In the genomic region with DNA sequence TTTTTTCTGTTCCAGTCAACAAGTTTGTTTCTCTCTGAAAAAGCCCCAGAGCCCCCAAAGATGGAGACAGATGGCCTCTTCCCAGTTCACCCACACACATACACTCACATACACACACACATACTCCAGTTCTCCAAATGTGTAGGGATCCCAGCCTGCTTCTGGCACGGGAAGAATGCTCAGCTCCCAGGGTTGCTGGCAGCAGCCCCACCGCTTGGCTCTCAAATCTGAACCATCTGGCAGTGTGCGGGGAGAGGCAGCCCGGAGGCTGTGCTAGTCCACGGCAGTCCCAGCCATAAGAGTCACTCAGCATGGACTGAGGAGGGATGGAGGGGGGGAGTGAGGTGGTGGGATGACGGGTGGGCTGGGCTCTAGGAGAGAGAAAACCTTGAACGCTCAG, we compare ENCODE assay signal across 9 mouse cellular contexts. TPM values are rescaled to one million over a fixed set of nuclear protein-coding genes. Genes with fewer than 3 reads are reported as not detected.
DNase-seq lines count a peak whose midpoint lies in the region; ATAC-seq lines count a peak whose summit lies in the region.
"Had no signal": no experiment of that assay in that cellular context is flagged by ENCODE, and none has a peak within 500 bp of the region (broad histone marks: within the 10 kb centered on the region; RNA-seq: fewer than 3 reads in every experiment).

No protein-coding gene starts in this region.

- peak; percentile 90 to 91 for DNase-seq in heart, adult 18-20 months
- DNase-seq in heart, embryonic 10.5 days (ENCODE audit: low spot score) = no peak
- peak; percentile 85 to 86 for DNase-seq in frontal cortex, postnatal 14 days (ENCODE audit: low spot score in 2 of 2)
- DNase-seq in layer of hippocampus, adult 9-11 months = peak; percentile 95
- DNase-seq in lung, postnatal 14 days = peak; percentile 79
- DNase-seq in right cerebral cortex, postnatal 25 days = peak; percentile 92

- H3K4me3 ChIP-seq in heart, embryonic 10.5 days = no peak overlapping the region
- H3K4me3 ChIP-seq in hindbrain, embryonic 13.5 days = no peak overlapping the region

- H3K9me3 ChIP-seq in heart, embryonic 10.5 days = no peaks in the 10 kb centered on the region
- no peaks in the 10 kb centered on the region for H3K9me3 ChIP-seq in hindbrain, embryonic 13.5 days

- ATAC-seq in hindbrain, embryonic 13.5 days (ENCODE audit: low FRiP score) = peak; percentile 91
- no peak for ATAC-seq in megakaryocyte, adult 5-6 weeks (ENCODE audit: poor library complexity, severe bottlenecking)

- no peak overlapping the region for H3K4me2 ChIP-seq in hindbrain, embryonic 13.5 days

- WGBS in heart, embryonic 10.5 days = 59% methylated on average over 7 of the region's 7 CpGs
- WGBS in hindbrain, embryonic 13.5 days = 56% methylated on average over 7 of the region's 7 CpGs

- peaks cover 8% of the 10 kb centered on the region; the same call in 1 of the 2 replicates for H3K36me3 ChIP-seq in heart, embryonic 10.5 days
- H3K36me3 ChIP-seq in hindbrain, embryonic 13.5 days = no peaks in the 10 kb centered on the region

- H3K9ac ChIP-seq in hindbrain, embryonic 13.5 days = no peak overlapping the region

- peaks cover 19% of the 10 kb centered on the region for H3K4me1 ChIP-seq in heart, embryonic 10.5 days
- peaks cover 22% of the 10 kb centered on the region for H3K4me1 ChIP-seq in hindbrain, embryonic 13.5 days (replicated peaks)

- no peaks in the 10 kb centered on the region for H3K27me3 ChIP-seq in heart, embryonic 10.5 days (ENCODE audit: insufficient read depth, poor library complexity, severe bottlenecking)
- no peaks in the 10 kb centered on the region for H3K27me3 ChIP-seq in hindbrain, embryonic 13.5 days

- H3K27ac ChIP-seq in heart, embryonic 10.5 days = no peak overlapping the region
- H3K27ac ChIP-seq in hindbrain, embryonic 13.5 days = peak overlapping the region; percentile 64

RNA-seq across cellular contexts. Expression of a gene that starts 53.3 kb away (rescaled TPM):
- total RNA-seq in heart, adult 18-20 months (2021) = 1 to 10 TPM in 1 of 2 experiments, under 1 TPM in 1; 0.84 to 3.7 TPM
- polyA plus RNA-seq in heart, embryonic 10.5 days (2016; fragmentation: Nextera tagmentation; extraction: Ambion mirVana) = not detected in 2 replicates
- polyA plus RNA-seq in hindbrain, embryonic 13.5 days (2015; fragmentation: Nextera tagmentation; extraction: Ambion mirVana) = not detected in 2 replicates
- total RNA-seq in megakaryocyte, adult 5-6 weeks (2015) = 18.3 and 25.9 TPM in 2 replicates
- 28.3 and 30.2 TPM in 2 replicates for total RNA-seq in megakaryocyte, adult 5-6 weeks (2017)
- polyA plus RNA-seq: cortical plate, adult 2 months had no signal

Comparison
In these comparisons a context has a peak if more than half of its experiments do, and no peak if none do; other contexts are left out.
1. RNA of a gene that starts 53.3 kb away (total RNA-seq): 18.3 to 30.2 TPM in megakaryocyte, adult 5-6 weeks; 0.84 to 3.7 TPM in heart, adult 18-20 months; every median in the first group is over 4 times any median in the second.